Mouse (Mus musculus): ENCODE measurements around the gene Dok3. TPM values are rescaled to one million over a fixed set of nuclear protein-coding genes. Genes with fewer than 3 reads are reported as not detected.

The Dok3 gene
- polyA plus RNA-seq, 1 experiment, result 0.83 TPM

DNA sequence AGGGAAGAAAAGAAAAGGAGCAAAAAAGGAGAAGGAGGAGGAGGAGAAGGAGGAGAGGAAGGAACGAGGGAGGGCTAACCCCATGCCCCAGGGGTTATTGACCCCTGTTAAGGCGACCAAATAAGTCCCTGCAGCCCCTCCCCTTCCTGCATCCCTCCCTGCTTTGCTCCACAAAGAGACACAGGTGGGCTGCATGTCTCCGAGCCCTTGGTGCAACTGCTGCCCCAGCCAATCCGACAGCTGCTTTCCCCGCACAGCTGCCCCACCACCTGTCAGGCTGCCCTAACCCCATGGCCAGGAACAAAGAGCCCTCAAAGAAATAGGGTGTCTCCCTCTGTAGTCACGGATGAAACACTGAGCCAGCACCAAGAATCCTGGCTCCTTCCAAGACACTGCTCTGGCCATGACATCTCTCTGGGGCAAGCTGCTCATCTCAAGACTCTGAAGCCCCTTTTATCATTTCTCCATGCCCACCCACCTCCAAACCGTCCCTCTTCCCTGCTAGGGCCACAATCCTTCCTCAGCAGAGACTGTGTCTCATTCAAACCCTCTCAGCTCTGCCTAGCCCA is 44.5 kb downstream of the Dok3 start:
- Histone ChIP-seq H3K79me2 (ENCODE audit: control insufficient read depth, insufficient read depth) (peaks cover 27% of the 10 kb centered on the region), H3K36me3 (ENCODE audit: control insufficient read depth, insufficient read depth) (no peaks in the 10 kb centered on the region), H3K79me3 (ENCODE audit: low read depth) (peaks cover 8% of the 10 kb centered on the region), H3K4me3 (ENCODE audit: insufficient read depth, poor library complexity, severe bottlenecking) (no peak overlapping the region), H3K27me3 (ENCODE audit: control insufficient read depth, insufficient read depth, insufficient read length) (no peaks in the 10 kb centered on the region), H3ac (ENCODE audit: control insufficient read depth, insufficient read length, low read depth) (no peak overlapping the region)
- no peak for TF ChIP-seq MYOG (IDR thresholded peaks at IDR 0.05; ENCODE audit: control insufficient read depth, extremely low read depth, insufficient read length)
- peak; percentile 24 for TF ChIP-seq MYOD1 (IDR thresholded peaks at IDR 0.05; ENCODE audit: control insufficient read depth, insufficient read length, low read depth)

GRCm38 (mm10) chr13:55483593-55483992 is 45.5 kb downstream of the Dok3 start:
- H3K36me3 ChIP-seq (ENCODE audit: control insufficient read depth, insufficient read depth), result no peaks in the 10 kb centered on the region
- peak overlapping the region; percentile 24 for H3ac ChIP-seq (ENCODE audit: control insufficient read depth, insufficient read length, low read depth)
- H3K4me3 ChIP-seq (ENCODE audit: insufficient read depth, poor library complexity, severe bottlenecking), result no peak overlapping the region
- no peaks in the 10 kb centered on the region for H3K27me3 ChIP-seq (ENCODE audit: control insufficient read depth, insufficient read depth, insufficient read length)
- peaks cover 8% of the 10 kb centered on the region for H3K79me3 ChIP-seq (ENCODE audit: low read depth)
- TF ChIP-seq CTCF (IDR thresholded peaks at IDR 0.05; ENCODE audit: control insufficient read depth, insufficient read depth, insufficient read length) (no peak), USF1 (IDR thresholded peaks at IDR 0.05; ENCODE audit: low read depth) (no peak), MAX (IDR thresholded peaks at IDR 0.05) (no peak), FOSL1 (IDR thresholded peaks at IDR 0.05; ENCODE audit: insufficient read depth, low read length, poor library complexity, severe bottlenecking) (no peak), CEBPB (IDR thresholded peaks at IDR 0.05; ENCODE audit: low read depth) (no peak), MYOG (IDR thresholded peaks at IDR 0.05; ENCODE audit: control insufficient read depth, extremely low read depth, insufficient read length) (no peak), MYOD1 (IDR thresholded peaks at IDR 0.05; ENCODE audit: control insufficient read depth, insufficient read length, low read depth) (no peak)
- peaks cover 27% of the 10 kb centered on the region for H3K79me2 ChIP-seq (ENCODE audit: control insufficient read depth, insufficient read depth)

DNA sequence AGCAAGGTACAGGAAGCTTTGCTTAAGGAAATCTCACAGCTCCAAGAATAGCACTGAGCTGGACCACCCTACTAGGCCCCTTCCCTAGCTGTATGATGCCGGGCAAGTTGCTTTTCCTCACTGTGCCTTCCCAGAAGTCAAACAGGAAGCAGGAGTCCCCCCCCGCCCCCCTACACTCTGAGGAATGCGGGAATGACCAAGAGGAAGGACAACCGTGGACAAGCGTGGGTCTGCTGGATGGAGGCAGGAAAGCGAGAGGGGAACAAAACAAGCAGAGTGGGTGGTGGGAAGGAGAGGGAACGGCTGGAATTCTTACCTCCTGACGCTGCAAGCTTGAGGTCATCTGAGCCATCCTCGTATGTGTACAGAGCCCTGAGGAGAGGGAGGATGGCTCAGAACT is 46.0 kb downstream of the Dok3 start:
- Histone ChIP-seq H3K79me2 (ENCODE audit: control insufficient read depth, insufficient read depth) (peaks cover 27% of the 10 kb centered on the region), H3ac (ENCODE audit: control insufficient read depth, insufficient read length, low read depth) (peak overlapping the region; percentile 10), H3K4me3 (ENCODE audit: insufficient read depth, poor library complexity, severe bottlenecking) (no peak overlapping the region), H3K27me3 (ENCODE audit: control insufficient read depth, insufficient read depth, insufficient read length) (no peaks in the 10 kb centered on the region), H3K36me3 (ENCODE audit: control insufficient read depth, insufficient read depth) (no peaks in the 10 kb centered on the region), H3K79me3 (ENCODE audit: low read depth) (peaks cover 8% of the 10 kb centered on the region)
- no peak for TF ChIP-seq MYOD1 (IDR thresholded peaks at IDR 0.05; ENCODE audit: control insufficient read depth, insufficient read length, low read depth)
- TF ChIP-seq MYOG (IDR thresholded peaks at IDR 0.05; ENCODE audit: control insufficient read depth, extremely low read depth, insufficient read length), result no peak
- TF ChIP-seq FOSL1 (IDR thresholded peaks at IDR 0.05; ENCODE audit: insufficient read depth, low read length, poor library complexity, severe bottlenecking), result no peak
- no peak for TF ChIP-seq CEBPB (IDR thresholded peaks at IDR 0.05; ENCODE audit: low read depth)
- no peak for TF ChIP-seq USF1 (IDR thresholded peaks at IDR 0.05; ENCODE audit: low read depth)
- TF ChIP-seq CTCF (IDR thresholded peaks at IDR 0.05; ENCODE audit: control insufficient read depth, insufficient read depth, insufficient read length), result no peak
- no peak for TF ChIP-seq MAX (IDR thresholded peaks at IDR 0.05)

- no peaks in the 10 kb centered on the region for H3K36me3 ChIP-seq (ENCODE audit: control insufficient read depth, insufficient read depth)
Measured at GRCm38 (mm10) chr13:55482542-55482941, 46.6 kb downstream of the Dok3 start.

DNA sequence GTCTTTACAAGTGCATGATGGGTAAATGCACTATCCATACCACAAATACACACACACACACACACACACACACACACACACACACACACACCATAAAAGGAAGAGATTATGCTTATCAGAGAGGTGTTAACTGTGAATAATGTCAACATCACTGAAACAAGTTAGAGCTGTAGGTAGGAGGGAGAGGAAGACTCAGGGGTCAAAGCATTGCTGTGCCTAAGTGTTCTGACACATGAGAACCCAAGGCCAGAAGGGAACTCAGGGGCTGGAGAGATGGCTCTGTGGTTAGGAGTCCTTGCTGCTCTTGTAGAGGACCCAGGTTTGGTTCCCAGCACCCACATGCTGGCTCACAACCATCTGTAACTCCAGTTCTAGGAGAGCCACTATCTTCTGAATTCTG is 49.2 kb downstream of the Dok3 start:
- no peak for TF ChIP-seq FOSL1 (IDR thresholded peaks at IDR 0.05; ENCODE audit: insufficient read depth, low read length, poor library complexity, severe bottlenecking)
- TF ChIP-seq CEBPB (IDR thresholded peaks at IDR 0.05; ENCODE audit: low read depth), result no peak
- TF ChIP-seq CTCF (IDR thresholded peaks at IDR 0.05; ENCODE audit: control insufficient read depth, insufficient read depth, insufficient read length), result no peak
- no peak for TF ChIP-seq MAX (IDR thresholded peaks at IDR 0.05)
- no peak for TF ChIP-seq MYOD1 (IDR thresholded peaks at IDR 0.05; ENCODE audit: control insufficient read depth, insufficient read length, low read depth)
- no peak for TF ChIP-seq USF1 (IDR thresholded peaks at IDR 0.05; ENCODE audit: low read depth)
- TF ChIP-seq MYOG (IDR thresholded peaks at IDR 0.05; ENCODE audit: control insufficient read depth, extremely low read depth, insufficient read length), result no peak
- Histone ChIP-seq H3K36me3 (ENCODE audit: control insufficient read depth, insufficient read depth) (no peaks in the 10 kb centered on the region), H3K27me3 (ENCODE audit: control insufficient read depth, insufficient read depth, insufficient read length) (no peaks in the 10 kb centered on the region), H3K79me2 (ENCODE audit: control insufficient read depth, insufficient read depth) (peaks cover 5% of the 10 kb centered on the region), H3K79me3 (ENCODE audit: low read depth) (peaks cover 3% of the 10 kb centered on the region), H3ac (ENCODE audit: control insufficient read depth, insufficient read length, low read depth) (no peak overlapping the region), H3K4me3 (ENCODE audit: insufficient read depth, poor library complexity, severe bottlenecking) (no peak overlapping the region)

More at GRCm38 (mm10) chr13:55482542-55482941, 46.6 kb downstream of the Dok3 start:
- Histone ChIP-seq H3K4me3 (ENCODE audit: insufficient read depth, poor library complexity, severe bottlenecking) (no peak overlapping the region), H3K27me3 (ENCODE audit: control insufficient read depth, insufficient read depth, insufficient read length) (no peaks in the 10 kb centered on the region), H3K79me3 (ENCODE audit: low read depth) (peaks cover 8% of the 10 kb centered on the region), H3ac (ENCODE audit: control insufficient read depth, insufficient read length, low read depth) (no peak overlapping the region), H3K79me2 (ENCODE audit: control insufficient read depth, insufficient read depth) (peaks cover 27% of the 10 kb centered on the region)
- TF ChIP-seq MAX (IDR thresholded peaks at IDR 0.05), result no peak
- TF ChIP-seq CEBPB (IDR thresholded peaks at IDR 0.05; ENCODE audit: low read depth), result no peak
- no peak for TF ChIP-seq FOSL1 (IDR thresholded peaks at IDR 0.05; ENCODE audit: insufficient read depth, low read length, poor library complexity, severe bottlenecking)
- TF ChIP-seq MYOG (IDR thresholded peaks at IDR 0.05; ENCODE audit: control insufficient read depth, extremely low read depth, insufficient read length), result no peak
- TF ChIP-seq USF1 (IDR thresholded peaks at IDR 0.05; ENCODE audit: low read depth), result no peak
- no peak for TF ChIP-seq MYOD1 (IDR thresholded peaks at IDR 0.05; ENCODE audit: control insufficient read depth, insufficient read length, low read depth)
- no peak for TF ChIP-seq CTCF (IDR thresholded peaks at IDR 0.05; ENCODE audit: control insufficient read depth, insufficient read depth, insufficient read length)

DNA sequence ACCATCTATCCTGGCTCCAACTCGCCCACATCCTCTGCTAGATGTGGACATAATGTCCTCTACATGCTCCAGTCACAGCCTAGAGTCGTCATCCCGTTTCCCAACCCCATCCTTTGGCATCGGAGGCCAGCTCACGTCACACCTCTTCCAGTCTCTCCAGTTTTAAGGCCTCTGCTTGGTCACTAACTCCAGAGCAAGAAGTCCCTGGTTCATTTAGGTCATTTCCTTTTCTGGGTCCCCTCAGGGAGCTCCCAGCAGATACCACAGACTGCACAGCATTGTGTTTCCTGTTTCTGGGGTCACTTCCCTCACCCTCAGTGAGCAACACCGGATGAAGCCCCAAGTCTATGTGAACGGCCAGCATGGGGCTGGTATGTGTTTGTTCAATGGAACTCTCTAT is 50.1 kb downstream of the Dok3 start:
- Histone ChIP-seq H3ac (ENCODE audit: control insufficient read depth, insufficient read length, low read depth) (no peak overlapping the region), H3K79me2 (ENCODE audit: control insufficient read depth, insufficient read depth) (peaks cover 4% of the 10 kb centered on the region), H3K36me3 (ENCODE audit: control insufficient read depth, insufficient read depth) (no peaks in the 10 kb centered on the region), H3K79me3 (ENCODE audit: low read depth) (peaks cover 3% of the 10 kb centered on the region), H3K27me3 (ENCODE audit: control insufficient read depth, insufficient read depth, insufficient read length) (no peaks in the 10 kb centered on the region), H3K4me3 (ENCODE audit: insufficient read depth, poor library complexity, severe bottlenecking) (no peak overlapping the region)
- no peak for TF ChIP-seq CEBPB (IDR thresholded peaks at IDR 0.05; ENCODE audit: low read depth)
- no peak for TF ChIP-seq CTCF (IDR thresholded peaks at IDR 0.05; ENCODE audit: control insufficient read depth, insufficient read depth, insufficient read length)
- TF ChIP-seq MYOD1 (IDR thresholded peaks at IDR 0.05; ENCODE audit: control insufficient read depth, insufficient read length, low read depth), result no peak
- no peak for TF ChIP-seq USF1 (IDR thresholded peaks at IDR 0.05; ENCODE audit: low read depth)
- TF ChIP-seq FOSL1 (IDR thresholded peaks at IDR 0.05; ENCODE audit: insufficient read depth, low read length, poor library complexity, severe bottlenecking), result no peak

All from C2C12 (cell line).